Mouse (Mus musculus): ENCODE measurements around the gene Kcnk10.

- TF ChIP-seq CTCF (IDR thresholded peaks at IDR 0.05; ENCODE audit: control insufficient read depth, insufficient read depth, insufficient replicate concordance, low read depth, low read length) (no peak), POLR2A (IDR thresholded peaks at IDR 0.05; ENCODE audit: control insufficient read depth, low read depth, low read length) (no peak)
Measured at GRCm38 (mm10) chr12:98406076-98406475, 172.0 kb downstream of the Kcnk10 start.

All from testis, adult 2 months (tissue).